Mouse (Mus musculus) bone marrow macrophage, adult 2 months (primary cell): Measurements from ENCODE around the gene Rabepk. TPM values are rescaled to one million over a fixed set of nuclear protein-coding genes. Genes with fewer than 3 reads are reported as not detected.
"Not testable (repeated sequence)": the region's sequence is repeated elsewhere in the genome, so short reads cannot be mapped to it uniquely, and the experiment has no call there.

Experiments used
- H3K27ac ChIP-seq: 2 replicates; pipeline ENCODE4 v1.5.1; 2012; ENCODE audit warnings: low read depth, low read length; ENCODE audit not compliant: insufficient read depth
- H3K4me1 ChIP-seq: 2 replicates; pipeline ENCODE4 v1.6.1; 2012; ENCODE audit warnings: low read length; ENCODE audit not compliant: control insufficient read depth, insufficient read depth
- H3K4me3 ChIP-seq: 2 replicates; pipeline ENCODE4 v1.5.1; 2012; ENCODE audit warnings: mild to moderate bottlenecking, low read length, moderate library complexity; ENCODE audit not compliant: insufficient read depth
- CTCF ChIP-seq: IDR thresholded peaks from 2 replicates; pipeline ENCODE4 v1.5.1; 2012; ENCODE audit warnings: low read depth, mild to moderate bottlenecking, low read length, moderate library complexity
- POLR2A ChIP-seq: IDR thresholded peaks from 2 replicates; pipeline ENCODE4 v1.6.1; 2012; ENCODE audit warnings: mild to moderate bottlenecking, low read depth, low read length, borderline replicate concordance
- polyA plus RNA-seq: library from polyadenylated mRNA; stranded (reverse); fragments of >200 nt; gene quantifications from 2 replicates; pipeline ENCODE4 v1.2.4, GENCODE M21; 2012; ENCODE audit not compliant: missing spikeins, insufficient read depth, insufficient read length

Rabepk gene
- polyA plus RNA-seq, 1 experiment = 10.2 TPM

- H3K4me1 ChIP-seq = peaks cover 12% of the 10 kb centered on the region
- H3K4me3 ChIP-seq = peak overlapping the region; percentile 47
- no peak overlapping the region for H3K27ac ChIP-seq
- TF ChIP-seq CTCF = no peak
- no peak for TF ChIP-seq POLR2A
Measured at GRCm38 (mm10) chr2:34770049-34770448, 29.7 kb downstream of the Rabepk start.

GRCm38 (mm10) chr2:34764801-34765200 lies 34.9 kb downstream of the Rabepk start:
- Histone ChIP-seq H3K4me3 (no peak overlapping the region), H3K27ac (no peak overlapping the region), H3K4me1 (peaks cover 6% of the 10 kb centered on the region)
- TF ChIP-seq POLR2A = no peak
- TF ChIP-seq CTCF = no peak

- Histone ChIP-seq H3K4me3 (no peak overlapping the region), H3K27ac (no peak overlapping the region), H3K4me1 (peaks cover 6% of the 10 kb centered on the region; the same call in 1 of the 2 replicates)
- TF ChIP-seq CTCF = no peak
- TF ChIP-seq POLR2A = no peak
Measured at GRCm38 (mm10) chr2:34762872-34763271, 36.8 kb downstream of the Rabepk start.

- peaks cover 6% of the 10 kb centered on the region; the same call in 1 of the 2 replicates for H3K4me1 ChIP-seq
- no peak overlapping the region for H3K27ac ChIP-seq
- H3K4me3 ChIP-seq = no peak overlapping the region
- TF ChIP-seq POLR2A (no peak), CTCF (no peak)
Measured at GRCm38 (mm10) chr2:34762174-34762573, 37.5 kb downstream of the Rabepk start.

- not testable (repeated sequence) for H3K4me1 ChIP-seq, H3K4me3 ChIP-seq, H3K27ac ChIP-seq
Measured at GRCm38 (mm10) chr2:34761272-34761671, 38.4 kb downstream of the Rabepk start.

- H3K4me3 ChIP-seq = no peak overlapping the region
- no peak overlapping the region for H3K27ac ChIP-seq
- peaks cover 4% of the 10 kb centered on the region for H3K4me1 ChIP-seq
- TF ChIP-seq POLR2A (no peak), CTCF (no peak)
Measured at GRCm38 (mm10) chr2:34757341-34757740, 42.4 kb downstream of the Rabepk start.

GRCm38 (mm10) chr2:34754551-34755358 lies 45.0 kb downstream of the Rabepk start, which contains the start of gene Gapvd1:
TSS of gene Gapvd1 (minus strand) at chr2:34755232.
- TF ChIP-seq POLR2A = no peak
- no peak for TF ChIP-seq CTCF
- H3K27ac ChIP-seq = peak within 1 kb of the TSS; percentile 78
- H3K4me1 ChIP-seq = peaks cover 12% of the 10 kb centered on the region
- peak within 1 kb of the TSS; percentile 93 for H3K4me3 ChIP-seq

GRCm38 (mm10) chr2:34753811-34754550 lies 45.7 kb downstream of the Rabepk start:
- Histone ChIP-seq H3K27ac (peak overlapping the region; percentile 78), H3K4me1 (peaks cover 15% of the 10 kb centered on the region), H3K4me3 (peak overlapping the region; percentile 93)
- no peak for TF ChIP-seq POLR2A
- TF ChIP-seq CTCF = no peak

- Histone ChIP-seq H3K4me1 (peaks cover 16% of the 10 kb centered on the region), H3K4me3 (no peak overlapping the region), H3K27ac (no peak overlapping the region)
- TF ChIP-seq POLR2A (no peak), CTCF (no peak)
Measured at GRCm38 (mm10) chr2:34750245-34750644, 49.5 kb downstream of the Rabepk start.

GRCm38 (mm10) chr2:34748479-34748878 lies 51.2 kb downstream of the Rabepk start:
- TF ChIP-seq CTCF (no peak), POLR2A (no peak)
- H3K4me3 ChIP-seq = no peak overlapping the region
- H3K27ac ChIP-seq = no peak overlapping the region
- H3K4me1 ChIP-seq = peaks cover 25% of the 10 kb centered on the region
